Mouse (Mus musculus) limb, embryonic 14.5 days (tissue): Measurements from ENCODE around the gene Sim2. TPM values are rescaled to one million over a fixed set of nuclear protein-coding genes. Genes with fewer than 3 reads are reported as not detected.
A peak's percentile ranks its signal among the peaks of the same experiment; 100 is the strongest.

ENCODE experiments used
- ATAC-seq: fragments of 200-750 bp; cut with Nextera tagmentation; 2 replicates; pipeline ENCODE4 v1.8.0; 2017; ENCODE audit warnings: low read depth, moderate number of reproducible peaks, moderate TSS enrichment; ENCODE audit not compliant: low FRiP score
- DNase-seq: peaks from one replicate; pipeline ENCODE4 v3.0.0-alpha.2; 2015; ENCODE audit warnings: low spot score
- H3K27ac ChIP-seq: fragments of 300-500 bp; sonication (generic); replicated peaks from 2 replicates; pipeline ENCODE4 v1.5.1; 2014; ENCODE audit warnings: low read depth, mild to moderate bottlenecking, low read length, moderate library complexity, mixed read lengths
- H3K27me3 ChIP-seq: fragments of 300-500 bp; sonication (generic); 2 replicates; pipeline ENCODE4 v1.6.1; 2014; ENCODE audit warnings: low read length, mixed read lengths; ENCODE audit not compliant: control insufficient read depth, insufficient read depth
- H3K36me3 ChIP-seq: fragments of 300-500 bp; sonication (generic); 2 replicates; pipeline ENCODE4 v1.6.1; 2014; ENCODE audit warnings: mild to moderate bottlenecking, low read length, moderate library complexity, mixed read lengths; ENCODE audit not compliant: control insufficient read depth, insufficient read depth
- H3K4me1 ChIP-seq: fragments of 300-500 bp; sonication (generic); 2 replicates; pipeline ENCODE4 v1.6.1; 2014; ENCODE audit warnings: antibody characterized with exemption, low read length, mixed read lengths; ENCODE audit not compliant: control insufficient read depth, insufficient read depth
- H3K4me2 ChIP-seq: fragments of 300-500 bp; sonication (generic); replicated peaks from 2 replicates; pipeline ENCODE4 v1.6.1; 2014; ENCODE audit warnings: low read depth, mild to moderate bottlenecking, low read length, moderate library complexity; ENCODE audit not compliant: severe bottlenecking
- H3K4me3 ChIP-seq: fragments of 300-500 bp; sonication (generic); replicated peaks from 2 replicates; pipeline ENCODE4 v1.5.1; 2014; ENCODE audit warnings: low read length
- H3K9ac ChIP-seq: fragments of 300-500 bp; sonication (generic); 2 replicates; pipeline ENCODE4 v1.6.1; 2014; ENCODE audit warnings: mild to moderate bottlenecking, low read depth, low read length, moderate library complexity; ENCODE audit not compliant: severe bottlenecking
- H3K9me3 ChIP-seq: fragments of 300-500 bp; sonication (generic); 2 replicates; pipeline ENCODE4 v1.6.1; 2016; ENCODE audit warnings: low read length; ENCODE audit not compliant: control insufficient read depth
- POLR2A ChIP-seq: fragments of 200-500 bp; IDR thresholded peaks from 2 replicates; pipeline ENCODE4 v1.8.0; 2012; ENCODE audit warnings: inconsistent platforms, mild to moderate bottlenecking, moderate library complexity, borderline replicate concordance; ENCODE audit not compliant: insufficient read depth, insufficient read length; ENCODE audit errors: extremely low read depth
- WGBS: fragments of 180-500 bp; shearing (Covaris S2); extraction: QIAGEN DNeasy Blood & Tissue Kit; methylation state at CpG from one replicate; pipeline ENCODE4 v1.1.7; 2014; 5-methylcytosine and 5-hydroxymethylcytosine counted together
- polyA plus RNA-seq, 2 experiments: library from polyadenylated mRNA; depleted of rRNA in 1 of 2; stranded (reverse) in 1 of 2; unstranded in 1 of 2; fragments of >200 nt; fragmentation: Nextera tagmentation in 1 of 2; extraction: Ambion mirVana in 1 of 2; gene quantifications; 2 replicates each; pipeline versions ENCODE4 v1.2.1 to v1.2.3; 2012 to 2014

Gene Sim2
- polyA plus RNA-seq, 2 experiments: 1.4 to 5.9 TPM

DNA sequence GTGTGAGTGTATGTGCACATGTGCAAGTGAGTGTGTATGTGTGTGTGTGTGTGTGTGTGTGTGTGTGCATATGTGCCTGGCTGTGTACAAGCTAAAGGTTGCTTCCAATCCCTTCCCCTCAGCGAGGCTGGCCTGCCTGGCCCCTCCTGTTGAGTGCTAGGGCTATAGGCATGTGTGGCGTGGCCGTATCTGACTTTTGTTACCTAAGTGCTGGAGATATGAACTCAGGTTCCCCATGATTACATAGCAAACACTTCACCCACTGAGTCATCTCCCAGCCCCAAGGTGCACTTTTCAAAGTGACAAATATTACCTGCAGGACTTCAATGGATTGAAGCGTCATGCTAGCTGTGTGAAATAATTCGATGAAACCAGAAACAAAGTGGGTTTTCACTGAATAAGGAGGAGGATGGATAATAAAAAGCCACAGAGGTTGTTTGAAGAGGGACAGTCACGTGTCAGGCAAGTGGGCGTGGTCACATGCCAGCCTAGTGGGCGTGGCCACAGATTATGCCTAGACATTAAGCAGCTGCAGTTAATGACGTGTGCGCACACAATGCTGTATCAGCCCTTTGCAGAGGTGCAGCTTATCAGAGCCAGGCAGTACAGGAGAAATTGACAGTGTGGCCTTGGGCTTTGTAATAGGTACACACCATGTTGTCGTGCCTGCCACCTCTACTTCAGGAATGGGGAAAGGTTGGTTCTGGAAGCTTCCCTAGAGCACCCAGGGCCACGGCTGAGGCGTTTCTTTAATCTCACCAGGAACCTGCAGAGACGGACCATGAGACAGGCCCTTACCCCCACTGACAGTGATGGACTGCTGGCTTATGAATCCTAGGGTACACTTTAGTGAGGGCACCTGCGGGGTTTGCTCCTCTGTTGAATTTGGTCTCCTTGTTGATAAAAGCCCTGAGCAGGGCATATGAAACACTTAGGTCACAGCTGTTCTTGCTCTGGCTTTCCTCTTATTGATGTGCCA, 65.7 kb downstream of the Sim2 start:
- H3K27ac ChIP-seq: no peak overlapping the region
- DNase-seq: no peak
- no peak for ATAC-seq

DNA sequence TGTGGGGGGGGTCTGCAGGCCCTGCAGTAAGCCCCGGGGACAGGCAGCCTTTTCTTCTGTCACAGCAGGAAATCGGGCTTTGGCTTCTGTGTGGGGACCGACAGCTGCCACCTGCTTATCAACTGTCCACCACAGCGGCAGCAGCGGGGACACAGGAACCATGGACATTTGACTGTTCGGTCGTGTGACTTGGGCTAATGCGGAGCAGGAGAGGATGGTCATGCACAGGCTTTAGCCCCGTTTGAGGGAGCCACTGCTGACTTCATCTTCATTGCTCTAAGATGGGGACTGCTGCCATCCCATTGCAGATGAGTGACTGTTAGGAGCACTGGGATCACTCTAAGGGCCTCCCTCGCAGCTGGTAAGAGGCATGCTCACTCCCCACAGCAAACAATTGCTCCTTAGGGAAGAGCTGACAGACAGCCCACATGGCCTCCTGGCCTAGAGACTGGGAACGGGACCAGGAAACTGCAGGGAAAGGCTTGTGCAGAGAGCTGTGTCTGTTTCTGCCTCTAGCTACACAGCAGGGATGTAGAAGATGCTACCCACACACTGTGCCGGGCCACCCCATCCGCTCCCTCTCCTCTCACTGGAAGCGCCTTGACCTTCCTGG, 70.4 kb downstream of the Sim2 start:
- TF ChIP-seq POLR2A: no peak
- peak; percentile 36 for DNase-seq
- H3K36me3 ChIP-seq: no peaks in the 10 kb centered on the region
- no peak overlapping the region for H3K4me2 ChIP-seq
- no peaks in the 10 kb centered on the region for H3K9me3 ChIP-seq
- H3K9ac ChIP-seq: no peak overlapping the region
- H3K4me1 ChIP-seq: peaks cover 28% of the 10 kb centered on the region
- 49% methylated on average over 14 of the region's 14 CpGs for WGBS
- H3K27ac ChIP-seq: no peak overlapping the region
- H3K4me3 ChIP-seq: no peak overlapping the region
- ATAC-seq: peak; percentile 62
- peaks cover 24% of the 10 kb centered on the region; the same call in 1 of the 2 replicates for H3K27me3 ChIP-seq

More for the DNA sequence above, 65.7 kb downstream of the Sim2 start:
- Histone ChIP-seq H3K4me2 (no peak overlapping the region), H3K4me1 (peaks cover 48% of the 10 kb centered on the region), H3K27me3 (peaks cover 11% of the 10 kb centered on the region; the same call in 1 of the 2 replicates), H3K9me3 (no peaks in the 10 kb centered on the region), H3K36me3 (no peaks in the 10 kb centered on the region), H3K4me3 (no peak overlapping the region), H3K9ac (no peak overlapping the region)
- 77% methylated on average over 15 of the region's 15 CpGs for WGBS
- no peak for TF ChIP-seq POLR2A

DNA sequence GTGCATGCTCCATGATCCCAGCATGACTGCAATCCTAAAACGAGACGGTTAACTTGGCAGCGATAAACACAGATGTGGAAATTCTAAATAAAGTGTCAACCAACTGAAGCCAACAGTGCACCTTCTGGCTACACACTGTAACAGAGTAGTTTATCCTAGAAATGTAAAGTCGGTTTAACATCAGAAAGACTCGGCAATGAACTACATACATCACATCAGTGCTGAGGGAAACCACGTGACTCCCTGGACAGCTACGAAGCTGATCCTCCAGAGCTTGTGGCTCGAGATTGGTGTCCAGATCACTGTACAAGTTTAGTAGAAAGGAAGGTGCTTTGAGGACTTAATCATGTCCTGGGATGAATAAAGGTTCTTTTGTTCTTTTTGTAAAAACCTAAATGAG, 73.1 kb downstream of the Sim2 start:
- TF ChIP-seq POLR2A: no peak
- Histone ChIP-seq H3K9me3 (no peaks in the 10 kb centered on the region), H3K4me2 (no peak overlapping the region), H3K4me1 (peaks cover 12% of the 10 kb centered on the region; the same call in 1 of the 2 replicates), H3K4me3 (no peak overlapping the region), H3K9ac (no peak overlapping the region), H3K36me3 (no peaks in the 10 kb centered on the region), H3K27ac (no peak overlapping the region), H3K27me3 (peaks cover 25% of the 10 kb centered on the region; the same call in 1 of the 2 replicates)
- WGBS: 25% methylated on average over 8 of the region's 8 CpGs
- DNase-seq (no peak), ATAC-seq (no peak)

DNA sequence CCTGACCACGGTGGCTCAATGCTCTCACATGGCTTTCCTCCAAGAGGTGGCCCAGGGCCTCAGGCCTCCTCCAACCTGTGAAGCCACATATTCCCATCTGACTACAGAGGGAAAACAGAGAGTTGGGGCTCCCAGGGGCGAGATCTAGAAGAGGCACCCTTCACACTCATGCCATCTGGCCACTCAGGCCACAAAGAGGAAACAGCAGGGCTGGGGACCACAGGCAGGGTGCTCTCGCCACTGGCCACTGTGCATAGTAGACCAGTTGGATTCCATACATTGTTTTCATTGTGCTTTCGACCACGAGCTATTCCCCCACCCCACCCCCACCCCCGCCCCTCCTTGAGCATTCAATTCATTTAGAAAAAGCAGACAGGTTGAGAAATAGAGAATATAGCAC, 77.3 kb downstream of the Sim2 start:
- H3K27me3 ChIP-seq: peaks cover 8% of the 10 kb centered on the region; the same call in 1 of the 2 replicates
- no peak for ATAC-seq
- no peak overlapping the region for H3K9ac ChIP-seq
- no peak for DNase-seq
- no peak overlapping the region for H3K4me3 ChIP-seq
- no peaks in the 10 kb centered on the region for H3K36me3 ChIP-seq
- H3K4me1 ChIP-seq: peaks cover 14% of the 10 kb centered on the region
- H3K4me2 ChIP-seq: no peak overlapping the region
- no peak for TF ChIP-seq POLR2A
- 68% methylated on average over 6 of the region's 6 CpGs for whole genome bisulfite sequencing
- no peak overlapping the region for H3K27ac ChIP-seq
- no peaks in the 10 kb centered on the region for H3K9me3 ChIP-seq

DNA sequence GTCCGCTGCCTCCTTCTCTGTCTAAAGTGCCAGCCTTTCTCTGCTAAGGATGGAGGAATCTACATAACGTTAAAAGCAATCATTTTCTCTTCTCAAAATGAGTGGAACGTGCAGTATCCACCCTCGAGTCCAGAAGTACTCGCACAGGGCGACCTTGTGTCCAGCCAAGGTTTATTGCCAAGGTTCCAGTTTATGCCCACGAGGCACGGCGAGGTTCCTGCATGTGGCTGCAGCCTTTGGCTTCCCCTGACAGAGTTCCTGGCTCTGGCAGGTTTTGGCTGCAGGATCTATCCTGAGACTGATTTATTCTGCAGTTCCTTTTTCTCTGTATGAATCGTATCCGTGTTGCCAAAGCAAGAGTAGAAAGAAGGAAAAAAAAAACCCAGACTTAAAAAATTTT, 78.3 kb downstream of the Sim2 start:
- 66% methylated on average over 11 of the region's 11 CpGs for WGBS
- peaks cover 7% of the 10 kb centered on the region; the same call in 1 of the 2 replicates for H3K27me3 ChIP-seq

More for the DNA sequence above, 78.3 kb downstream of the Sim2 start:
- no peak overlapping the region for H3K9ac ChIP-seq
- H3K9me3 ChIP-seq: no peaks in the 10 kb centered on the region
- H3K36me3 ChIP-seq: no peaks in the 10 kb centered on the region
- no peak for TF ChIP-seq POLR2A
- no peak overlapping the region for H3K4me3 ChIP-seq
- no peak for DNase-seq
- H3K27ac ChIP-seq: no peak overlapping the region
- peaks cover 14% of the 10 kb centered on the region for H3K4me1 ChIP-seq
- no peak for ATAC-seq
- no peak overlapping the region for H3K4me2 ChIP-seq
